Mouse (Mus musculus): ENCODE results near the gene Calcrl.

- TF ChIP-seq POLR2A (IDR thresholded peaks at IDR 0.05; ENCODE audit: insufficient read length, low read depth) (no peak), POLR2AphosphoS2 (IDR thresholded peaks at IDR 0.05; ENCODE audit: insufficient read length, low read depth) (no peak), MYOG (IDR thresholded peaks at IDR 0.05; ENCODE audit: control insufficient read depth in 1 of 3, insufficient read depth in 1 of 3, insufficient read length in 2 of 3, low read depth in 2 of 3) (no peak)
These were observed 88.9 kb downstream of the Calcrl start for GRCm38 (mm10) chr2:84336331-84336730.

Data from myocyte (in vitro differentiated cells).